Mouse (Mus musculus) kidney, adult 11 months (tissue): ENCODE results near the gene Zfp949.

ENCODE experiments used
- DNase-seq: peaks from one replicate; pipeline ENCODE4 v3.0.0; 2022

The Zfp949 gene

GRCm38 (mm10) chr9:88547851-88548613 lies at the start of gene Zfp949:
TSS of gene Zfp949 (plus strand) at chr9:88548020.
- DNase-seq, result peak; percentile 83

- DNase-seq, result no peak
Measured at GRCm38 (mm10) chr9:88500112-88500511, 47.7 kb upstream of the Zfp949 start.

- DNase-seq, result no peak
Measured at GRCm38 (mm10) chr9:88501846-88502245, 46.0 kb upstream of the Zfp949 start.

DNA sequence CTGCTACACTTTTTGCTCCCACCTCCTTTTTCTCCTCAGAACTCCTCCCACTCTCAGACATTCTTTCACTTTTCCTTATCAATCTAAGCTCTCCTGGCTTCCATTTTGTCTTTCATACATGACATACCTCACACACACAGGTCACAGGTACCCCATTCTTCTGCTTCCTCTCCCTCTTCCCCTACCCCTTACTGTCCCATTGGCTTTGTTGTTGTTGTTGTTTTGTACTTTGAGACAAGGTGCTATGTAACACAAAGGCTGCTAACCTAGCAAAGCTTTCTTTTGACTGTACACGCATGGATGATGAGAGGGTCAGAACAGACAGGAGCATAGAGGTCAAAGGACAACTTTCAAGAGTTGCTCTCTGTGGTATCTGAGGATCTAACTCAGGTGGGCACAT lies 32.3 kb upstream of the Zfp949 start:
- no peak for DNase-seq

GRCm38 (mm10) chr9:88516361-88516995 lies 31.3 kb upstream of the Zfp949 start:
- no peak for DNase-seq

DNA sequence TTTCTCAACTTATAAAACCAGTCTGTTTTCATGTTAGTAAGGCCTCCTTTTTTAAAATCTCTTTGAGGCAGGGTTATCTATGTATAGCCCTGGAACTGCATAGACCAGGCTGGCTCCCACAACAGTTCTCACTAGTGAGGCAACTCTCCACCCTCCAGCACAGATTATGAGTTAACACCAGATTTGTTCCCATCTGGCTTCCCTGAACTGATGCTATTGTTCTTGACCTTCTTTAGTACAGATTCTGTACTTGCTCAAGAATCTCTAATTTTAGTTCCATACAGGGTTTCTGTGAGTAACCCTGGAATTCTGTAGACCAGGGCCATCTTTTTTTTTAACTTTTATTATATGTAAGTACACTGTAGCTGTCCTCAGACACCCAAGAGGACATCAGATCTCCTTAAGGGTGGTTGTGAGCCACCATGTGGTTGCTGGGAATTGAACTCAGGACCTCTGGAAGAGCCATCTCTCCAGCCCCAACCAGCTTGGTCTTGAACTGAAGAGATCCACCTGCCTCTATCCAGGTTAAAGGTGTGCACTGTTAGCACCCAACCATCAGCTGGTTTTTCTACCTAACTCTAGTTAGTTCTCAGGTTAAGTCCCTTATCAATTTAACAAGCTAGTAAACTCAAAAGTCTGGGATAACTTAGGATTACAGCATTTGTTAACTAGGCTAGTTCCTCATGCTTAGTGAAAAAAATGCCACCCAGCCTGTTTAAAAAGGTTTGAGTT lies 28.3 kb upstream of the Zfp949 start:
- no peak for DNase-seq

- DNase-seq, result no peak
Measured at GRCm38 (mm10) chr9:88520122-88520848, 27.5 kb upstream of the Zfp949 start.

DNA sequence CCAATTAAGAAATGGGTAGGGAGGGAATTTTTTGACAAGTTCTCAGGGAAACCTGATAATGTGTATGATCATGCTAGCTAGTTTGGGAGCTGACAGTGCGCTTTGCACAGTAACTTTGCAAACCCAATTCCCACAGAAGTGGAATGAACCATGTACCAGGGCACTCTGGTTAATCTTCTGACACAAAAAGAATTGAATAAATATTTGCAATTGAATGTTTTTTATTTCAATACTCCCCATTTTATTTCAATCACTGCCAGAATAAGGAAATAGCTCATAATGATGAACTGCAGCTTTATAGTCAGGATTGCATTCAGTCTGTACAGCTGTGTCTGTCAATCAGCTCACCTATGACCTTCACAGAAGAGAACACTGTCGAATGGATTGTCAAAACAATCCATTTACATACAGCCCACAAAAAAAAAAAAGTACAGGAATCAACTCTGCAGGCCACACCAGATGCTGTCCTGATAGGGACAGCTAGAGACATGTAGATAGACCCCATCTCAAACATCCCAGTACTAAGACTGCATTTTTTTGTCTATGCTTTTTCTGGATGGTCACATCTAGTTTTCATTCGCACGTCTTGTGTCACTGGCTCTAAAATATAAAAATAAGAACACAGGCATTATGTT lies 26.9 kb upstream of the Zfp949 start:
- DNase-seq, result no peak

DNA sequence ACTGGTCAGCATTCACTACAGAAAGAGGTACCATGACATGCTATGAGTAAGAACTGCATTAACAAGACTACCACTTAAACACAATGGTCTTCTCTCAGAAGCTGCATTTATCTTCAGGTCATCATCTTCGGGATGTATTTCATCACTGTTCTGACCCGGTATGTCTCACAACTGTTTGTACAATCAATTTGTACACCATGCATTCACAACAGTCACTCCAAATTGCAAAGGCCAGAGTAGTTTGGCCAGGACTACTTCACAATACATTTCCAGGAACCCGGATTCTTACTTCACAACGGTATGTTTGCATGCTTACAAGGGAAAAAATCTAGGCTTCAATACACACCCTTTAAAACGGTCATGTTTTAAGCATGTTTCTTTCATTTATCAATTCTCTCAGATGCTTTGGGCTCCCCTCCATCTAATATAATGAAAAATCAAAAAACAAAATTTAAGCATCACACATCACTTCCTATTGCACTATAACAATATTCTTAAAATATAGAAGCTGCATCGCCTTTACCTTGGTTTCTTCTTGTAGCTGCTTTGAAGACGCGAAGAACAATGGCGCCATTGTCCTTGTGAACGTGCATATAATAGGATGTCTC lies 25.8 kb upstream of the Zfp949 start:
- DNase-seq, result no peak

- peak; percentile 93 for DNase-seq
Measured at GRCm38 (mm10) chr9:88522569-88523334, 25.1 kb upstream of the Zfp949 start.

GRCm38 (mm10) chr9:88523335-88523668 lies 24.5 kb upstream of the Zfp949 start:
- DNase-seq, result no peak

- DNase-seq, result no peak
Measured at GRCm38 (mm10) chr9:88524367-88524766, 23.5 kb upstream of the Zfp949 start.

GRCm38 (mm10) chr9:88524796-88525195 lies 23.0 kb upstream of the Zfp949 start:
- DNase-seq, result no peak

- DNase-seq, result no peak
Measured at GRCm38 (mm10) chr9:88525341-88525740, 22.5 kb upstream of the Zfp949 start.

- no peak for DNase-seq
Measured at GRCm38 (mm10) chr9:88527956-88528355, 19.9 kb upstream of the Zfp949 start.

DNA sequence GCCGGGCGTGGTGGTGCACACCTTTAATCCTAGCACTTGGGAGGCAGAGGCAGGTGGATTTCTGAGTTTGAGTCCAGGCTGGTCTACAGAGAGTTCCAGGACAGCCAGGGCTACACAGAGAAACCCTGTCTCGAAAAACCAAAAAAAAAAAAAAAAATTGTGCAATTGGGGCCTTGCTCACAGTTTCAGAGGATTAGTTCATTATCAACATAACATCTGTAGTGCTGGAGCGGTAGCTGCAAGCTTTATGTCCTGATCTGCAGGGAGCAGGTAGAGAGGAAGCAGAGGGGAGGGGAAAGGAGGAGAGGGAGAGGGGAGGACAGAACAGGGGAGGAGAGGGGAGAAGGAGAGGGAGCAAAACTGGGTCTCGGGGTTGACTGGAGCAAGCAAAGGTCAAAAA lies 19.1 kb upstream of the Zfp949 start:
- no peak for DNase-seq

- DNase-seq, result no peak
Measured at GRCm38 (mm10) chr9:88529571-88529970, 18.2 kb upstream of the Zfp949 start.

DNA sequence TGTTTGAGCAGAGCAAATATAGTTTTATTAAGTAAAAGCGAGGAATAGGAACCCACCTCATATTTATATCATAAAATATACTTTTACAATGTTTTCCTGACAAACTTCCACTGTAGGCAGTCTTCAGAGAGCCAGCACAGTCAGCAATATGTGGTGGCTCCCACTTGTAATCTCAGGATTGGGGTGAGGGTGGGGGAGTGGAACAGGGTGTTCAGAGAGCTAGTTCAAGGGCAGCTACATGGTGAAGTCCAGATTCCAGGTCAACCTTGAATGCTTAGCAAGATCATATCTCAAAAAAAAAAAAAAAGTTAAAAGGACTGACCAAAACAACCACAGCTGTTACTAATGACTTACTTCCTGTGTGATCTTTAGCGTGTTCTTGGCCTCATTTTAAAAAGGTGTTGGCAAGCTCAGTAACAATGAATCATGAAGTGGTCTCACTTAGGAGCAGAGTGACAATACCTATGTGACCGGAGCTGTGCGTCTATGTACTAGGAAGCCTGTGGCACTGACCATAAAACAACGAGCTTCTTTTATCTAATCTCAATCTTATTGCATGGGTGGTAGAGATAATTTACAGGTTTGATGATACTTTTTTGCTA lies 17.7 kb upstream of the Zfp949 start:
- DNase-seq, result no peak

DNA sequence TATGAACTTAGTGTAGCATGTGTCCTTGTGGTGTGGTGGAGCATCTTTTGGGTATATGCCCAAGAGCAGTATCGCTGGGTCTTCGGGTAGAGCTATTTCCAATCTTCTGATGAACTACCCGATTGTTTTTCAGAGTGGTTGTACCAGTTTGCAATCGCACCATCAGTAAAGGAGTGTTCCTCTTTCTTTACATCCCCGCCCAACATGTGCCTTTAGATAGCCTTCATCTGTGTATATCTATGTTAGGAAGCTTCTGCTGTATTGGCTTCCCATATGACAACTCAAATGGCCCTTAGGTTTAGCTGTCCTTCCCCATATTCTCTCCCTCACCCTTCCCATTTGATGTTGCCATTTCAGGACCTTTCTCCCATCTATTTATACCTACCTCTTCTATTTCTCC lies 13.7 kb upstream of the Zfp949 start:
- no peak for DNase-seq

- DNase-seq, result no peak
Measured at GRCm38 (mm10) chr9:88539546-88540224, 8.1 kb upstream of the Zfp949 start.

DNA sequence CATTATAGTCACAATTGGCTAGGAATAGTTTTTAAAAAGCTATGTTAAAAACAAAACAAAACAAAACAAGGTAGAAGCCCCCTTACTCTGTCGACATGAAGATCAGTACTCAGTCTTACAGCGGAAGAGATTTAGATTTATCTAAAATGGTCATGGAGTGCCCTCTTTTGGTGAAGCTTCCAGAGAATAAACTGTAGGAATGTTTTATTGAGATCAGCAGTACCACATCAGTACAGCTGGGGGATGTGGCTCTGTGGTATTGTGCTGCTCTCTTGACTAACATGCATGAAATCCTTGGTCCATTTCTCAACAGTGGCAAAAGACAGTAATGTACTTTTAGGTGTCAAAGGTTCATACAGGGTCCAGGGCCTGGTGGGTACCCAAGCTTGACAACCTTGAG lies 5.0 kb upstream of the Zfp949 start:
- DNase-seq, result no peak
